Mouse (Mus musculus): Measurements from ENCODE around the gene Aqp2. TPM values are rescaled to one million over a fixed set of nuclear protein-coding genes. Genes with fewer than 3 reads are reported as not detected.
A peak's percentile ranks its signal among the peaks of the same experiment; 100 is the strongest.

Aqp2 gene
- not detected in 2 replicates for polyA plus RNA-seq (2016; fragmentation: Nextera tagmentation; extraction: Ambion mirVana)

- Histone ChIP-seq H3K27ac (replicated peaks) (no peak within 1 kb of the TSS), H3K36me3 (no peaks in the 10 kb centered on the region), H3K4me1 (peaks cover 8% of the 10 kb centered on the region), H3K9me3 (no peaks in the 10 kb centered on the region), H3K4me3 (no peak within 1 kb of the TSS), H3K9ac (replicated peaks) (no peak within 1 kb of the TSS), H3K4me2 (replicated peaks) (no peak within 1 kb of the TSS), H3K27me3 (peaks cover 52% of the 10 kb centered on the region)
- no peak for ATAC-seq (ENCODE audit: low FRiP score, low read depth)
- WGBS = 86% methylated on average over 26 of the region's 26 CpGs
These were observed at the start of gene Aqp2 for GRCm38 (mm10) chr15:99578802-99579485. Gene Aqp2 (plus strand): TSS chr15:99579055.

- Histone ChIP-seq H3K27ac (replicated peaks) (no peak overlapping the region), H3K9me3 (no peaks in the 10 kb centered on the region), H3K36me3 (no peaks in the 10 kb centered on the region), H3K27me3 (peaks cover 24% of the 10 kb centered on the region), H3K9ac (replicated peaks) (no peak overlapping the region), H3K4me2 (replicated peaks) (no peak overlapping the region), H3K4me1 (peaks cover 10% of the 10 kb centered on the region), H3K4me3 (no peak overlapping the region)
- 53% methylated on average over 6 of the region's 6 CpGs for WGBS
- no peak for ATAC-seq (ENCODE audit: low FRiP score, low read depth)
These were observed 47.7 kb upstream of the Aqp2 start for GRCm38 (mm10) chr15:99531146-99531545.

GRCm38 (mm10) chr15:99532023-99532422 lies 46.8 kb upstream of the Aqp2 start:
- no peak overlapping the region for H3K4me3 ChIP-seq
- no peaks in the 10 kb centered on the region for H3K9me3 ChIP-seq
- no peak for ATAC-seq (ENCODE audit: low FRiP score, low read depth)
- H3K27ac ChIP-seq (replicated peaks) = no peak overlapping the region
- H3K36me3 ChIP-seq = no peaks in the 10 kb centered on the region
- no peak overlapping the region for H3K4me2 ChIP-seq (replicated peaks)
- 60% methylated on average over 3 of the region's 3 CpGs for WGBS
- H3K27me3 ChIP-seq = peaks cover 17% of the 10 kb centered on the region
- peaks cover 15% of the 10 kb centered on the region for H3K4me1 ChIP-seq
- no peak overlapping the region for H3K9ac ChIP-seq (replicated peaks)

GRCm38 (mm10) chr15:99536889-99537862 lies 41.7 kb upstream of the Aqp2 start:
- Histone ChIP-seq H3K9me3 (no peaks in the 10 kb centered on the region), H3K27ac (replicated peaks) (0 out of 2 replicates have a peak overlapping the region, but pooled peaks have one; percentile 30), H3K4me3 (no peak overlapping the region), H3K9ac (replicated peaks) (no peak overlapping the region), H3K4me1 (peaks cover 13% of the 10 kb centered on the region), H3K4me2 (replicated peaks) (no peak overlapping the region), H3K36me3 (no peaks in the 10 kb centered on the region), H3K27me3 (peaks cover 4% of the 10 kb centered on the region; the same call in 1 of the 2 replicates)
- 53% methylated on average over 11 of the region's 11 CpGs for WGBS
- ATAC-seq (ENCODE audit: low FRiP score, low read depth) = peak; percentile 44

- no peak overlapping the region for H3K4me3 ChIP-seq
- H3K9ac ChIP-seq (replicated peaks) = no peak overlapping the region
- H3K27ac ChIP-seq (replicated peaks) = no peak overlapping the region
- ATAC-seq (ENCODE audit: low FRiP score, low read depth) = no peak
- no peaks in the 10 kb centered on the region for H3K36me3 ChIP-seq
- WGBS = 78% methylated on average over 8 of the region's 8 CpGs
- H3K4me1 ChIP-seq = peaks cover 13% of the 10 kb centered on the region
- no peaks in the 10 kb centered on the region for H3K9me3 ChIP-seq
- H3K27me3 ChIP-seq = peaks cover 4% of the 10 kb centered on the region; the same call in 1 of the 2 replicates
- no peak overlapping the region for H3K4me2 ChIP-seq (replicated peaks)
These were observed 39.0 kb upstream of the Aqp2 start for GRCm38 (mm10) chr15:99539891-99540290.

GRCm38 (mm10) chr15:99544047-99544446 lies 34.8 kb upstream of the Aqp2 start:
- 86% methylated on average over 7 of the region's 7 CpGs for WGBS
- H3K27ac ChIP-seq (replicated peaks) = no peak overlapping the region
- no peaks in the 10 kb centered on the region for H3K9me3 ChIP-seq
- no peak overlapping the region for H3K4me2 ChIP-seq (replicated peaks)
- ATAC-seq (ENCODE audit: low FRiP score, low read depth) = no peak
- no peak overlapping the region for H3K9ac ChIP-seq (replicated peaks)
- H3K4me3 ChIP-seq = no peak overlapping the region
- peaks cover 4% of the 10 kb centered on the region; the same call in 1 of the 2 replicates for H3K27me3 ChIP-seq
- no peaks in the 10 kb centered on the region for H3K4me1 ChIP-seq
- H3K36me3 ChIP-seq = no peaks in the 10 kb centered on the region

- 84% methylated on average over 11 of the region's 11 CpGs for WGBS
- H3K27ac ChIP-seq (replicated peaks) = no peak overlapping the region
- no peaks in the 10 kb centered on the region for H3K4me1 ChIP-seq
- no peak for ATAC-seq (ENCODE audit: low FRiP score, low read depth)
- H3K27me3 ChIP-seq = no peaks in the 10 kb centered on the region
- H3K9me3 ChIP-seq = no peaks in the 10 kb centered on the region
- H3K36me3 ChIP-seq = no peaks in the 10 kb centered on the region
- H3K4me3 ChIP-seq = no peak overlapping the region
- H3K9ac ChIP-seq (replicated peaks) = no peak overlapping the region
- H3K4me2 ChIP-seq (replicated peaks) = no peak overlapping the region
These were observed 32.3 kb upstream of the Aqp2 start for GRCm38 (mm10) chr15:99546596-99546995.

GRCm38 (mm10) chr15:99547732-99548131 lies 31.1 kb upstream of the Aqp2 start:
- no peak overlapping the region for H3K4me3 ChIP-seq
- H3K27ac ChIP-seq (replicated peaks) = no peak overlapping the region
- no peak for ATAC-seq (ENCODE audit: low FRiP score, low read depth)
- no peaks in the 10 kb centered on the region for H3K36me3 ChIP-seq
- no peak overlapping the region for H3K9ac ChIP-seq (replicated peaks)
- H3K27me3 ChIP-seq = no peaks in the 10 kb centered on the region
- H3K4me1 ChIP-seq = no peaks in the 10 kb centered on the region
- no peak overlapping the region for H3K4me2 ChIP-seq (replicated peaks)
- H3K9me3 ChIP-seq = no peaks in the 10 kb centered on the region
- 89% methylated on average over 6 of the region's 6 CpGs for WGBS

GRCm38 (mm10) chr15:99549901-99550300 lies 29.0 kb upstream of the Aqp2 start:
- H3K4me3 ChIP-seq = no peak overlapping the region
- 66% methylated on average over 2 of the region's 2 CpGs for WGBS
- H3K9me3 ChIP-seq = no peaks in the 10 kb centered on the region
- H3K9ac ChIP-seq (replicated peaks) = no peak overlapping the region
- no peak for ATAC-seq (ENCODE audit: low FRiP score, low read depth)
- H3K4me2 ChIP-seq (replicated peaks) = no peak overlapping the region
- no peaks in the 10 kb centered on the region for H3K36me3 ChIP-seq
- H3K27me3 ChIP-seq = no peaks in the 10 kb centered on the region
- no peaks in the 10 kb centered on the region for H3K4me1 ChIP-seq
- H3K27ac ChIP-seq (replicated peaks) = no peak overlapping the region

GRCm38 (mm10) chr15:99553767-99554166 lies 25.1 kb upstream of the Aqp2 start:
- no peak overlapping the region for H3K4me2 ChIP-seq (replicated peaks)
- WGBS = 72% methylated on average over 6 of the region's 6 CpGs
- H3K4me3 ChIP-seq = no peak overlapping the region
- H3K9ac ChIP-seq (replicated peaks) = no peak overlapping the region
- no peak for ATAC-seq (ENCODE audit: low FRiP score, low read depth)
- H3K27ac ChIP-seq (replicated peaks) = no peak overlapping the region
- no peaks in the 10 kb centered on the region for H3K4me1 ChIP-seq
- peaks cover 7% of the 10 kb centered on the region; the same call in 1 of the 2 replicates for H3K27me3 ChIP-seq
- no peaks in the 10 kb centered on the region for H3K9me3 ChIP-seq
- H3K36me3 ChIP-seq = no peaks in the 10 kb centered on the region

GRCm38 (mm10) chr15:99558947-99559346 lies 19.9 kb upstream of the Aqp2 start:
- H3K4me2 ChIP-seq (replicated peaks) = no peak overlapping the region
- no peaks in the 10 kb centered on the region for H3K36me3 ChIP-seq
- ATAC-seq (ENCODE audit: low FRiP score, low read depth) = no peak
- H3K9ac ChIP-seq (replicated peaks) = no peak overlapping the region
- peaks cover 15% of the 10 kb centered on the region for H3K27me3 ChIP-seq
- H3K27ac ChIP-seq (replicated peaks) = no peak overlapping the region
- peaks cover 11% of the 10 kb centered on the region for H3K4me1 ChIP-seq
- 92% methylated on average over 1 of the region's 1 CpGs for WGBS
- H3K9me3 ChIP-seq = no peaks in the 10 kb centered on the region
- no peak overlapping the region for H3K4me3 ChIP-seq

GRCm38 (mm10) chr15:99560246-99560645 lies 18.6 kb upstream of the Aqp2 start:
- Histone ChIP-seq H3K27me3 (peaks cover 20% of the 10 kb centered on the region), H3K4me2 (replicated peaks) (no peak overlapping the region), H3K4me1 (peaks cover 11% of the 10 kb centered on the region), H3K9me3 (no peaks in the 10 kb centered on the region), H3K27ac (replicated peaks) (no peak overlapping the region), H3K9ac (replicated peaks) (no peak overlapping the region), H3K36me3 (no peaks in the 10 kb centered on the region), H3K4me3 (no peak overlapping the region)
- WGBS = 68% methylated on average over 10 of the region's 10 CpGs
- ATAC-seq (ENCODE audit: low FRiP score, low read depth) = no peak

All from midbrain, embryonic 12.5 days (tissue).